Mouse (Mus musculus) embryonic fibroblast, embryonic 13.5 days (primary cell): ENCODE measurements around the gene Abcd4. TPM values are rescaled to one million over a fixed set of nuclear protein-coding genes. Genes with fewer than 3 reads are reported as not detected.

Experiments used
- H3K27ac ChIP-seq: 2 replicates; pipeline ENCODE4 v1.5.1; 2012; ENCODE audit warnings: low read length, control low read depth, inconsistent platforms; ENCODE audit not compliant: insufficient read depth
- H3K4me1 ChIP-seq: 2 replicates; pipeline ENCODE4 v1.6.1; 2011; ENCODE audit warnings: low read length; ENCODE audit not compliant: control insufficient read depth, insufficient read depth
- H3K4me3 ChIP-seq: 2 replicates; pipeline ENCODE4 v1.5.1; 2011; ENCODE audit warnings: mild to moderate bottlenecking, control low read depth, low read length; ENCODE audit not compliant: insufficient read depth
- CTCF ChIP-seq: IDR thresholded peaks from 2 replicates; pipeline ENCODE4 v1.5.1; 2011; ENCODE audit warnings: mild to moderate bottlenecking, control low read depth, low read length, moderate library complexity, borderline replicate concordance; ENCODE audit not compliant: insufficient read depth
- POLR2A ChIP-seq: IDR thresholded peaks from 2 replicates; pipeline ENCODE4 v1.6.1; 2011; ENCODE audit warnings: low read depth, mild to moderate bottlenecking, control low read depth, low read length, moderate library complexity
- polyA plus RNA-seq: library from polyadenylated mRNA; stranded (reverse); fragments of >200 nt; gene quantifications from 2 replicates; pipeline ENCODE4 v1.2.4, GENCODE M21; 2011; ENCODE audit warnings: low read depth; ENCODE audit not compliant: missing spikeins, insufficient read length

Abcd4 gene
- polyA plus RNA-seq, 1 experiment, result 14.7 TPM

DNA sequence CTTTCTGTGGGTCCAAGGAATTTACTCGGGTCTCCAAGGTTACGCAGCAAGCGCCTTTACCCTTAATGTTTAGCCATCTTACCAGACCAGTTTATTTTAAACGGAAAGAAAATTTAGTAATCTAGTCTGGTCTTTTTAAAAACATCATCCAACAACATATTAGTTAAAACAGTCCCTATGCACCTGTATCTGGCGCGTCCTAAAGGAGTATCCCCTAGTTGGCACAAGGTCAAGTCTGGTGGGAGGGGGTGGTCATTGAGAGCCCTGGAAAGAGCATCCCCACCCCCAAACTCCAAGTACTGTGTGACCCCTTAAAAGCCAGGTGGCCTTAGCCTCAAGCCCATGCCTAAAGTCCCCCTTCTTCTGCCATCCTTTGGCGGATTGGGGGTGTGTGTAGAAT is 44.1 kb downstream of the Abcd4 start:
- no peak overlapping the region for H3K4me3 ChIP-seq
- TF ChIP-seq CTCF, result no peak
- TF ChIP-seq POLR2A, result no peak
- H3K4me1 ChIP-seq, result no peaks in the 10 kb centered on the region
- H3K27ac ChIP-seq, result no peak overlapping the region

- TF ChIP-seq POLR2A (no peak), CTCF (no peak)
- no peak overlapping the region for H3K27ac ChIP-seq
- H3K4me1 ChIP-seq, result no peaks in the 10 kb centered on the region
- H3K4me3 ChIP-seq, result no peak overlapping the region
These were observed 44.9 kb downstream of the Abcd4 start for GRCm38 (mm10) chr12:84572341-84572720.

- Histone ChIP-seq H3K4me1 (no peaks in the 10 kb centered on the region), H3K27ac (no peak overlapping the region), H3K4me3 (no peak overlapping the region)
- TF ChIP-seq CTCF, result no peak
- TF ChIP-seq POLR2A, result no peak
These were observed 45.5 kb downstream of the Abcd4 start for GRCm38 (mm10) chr12:84571466-84572340.

- Histone ChIP-seq H3K4me3 (no peak overlapping the region), H3K27ac (no peak overlapping the region)
- no peak for TF ChIP-seq POLR2A
- TF ChIP-seq CTCF, result no peak
These were observed 46.4 kb downstream of the Abcd4 start for GRCm38 (mm10) chr12:84570694-84571415.

DNA sequence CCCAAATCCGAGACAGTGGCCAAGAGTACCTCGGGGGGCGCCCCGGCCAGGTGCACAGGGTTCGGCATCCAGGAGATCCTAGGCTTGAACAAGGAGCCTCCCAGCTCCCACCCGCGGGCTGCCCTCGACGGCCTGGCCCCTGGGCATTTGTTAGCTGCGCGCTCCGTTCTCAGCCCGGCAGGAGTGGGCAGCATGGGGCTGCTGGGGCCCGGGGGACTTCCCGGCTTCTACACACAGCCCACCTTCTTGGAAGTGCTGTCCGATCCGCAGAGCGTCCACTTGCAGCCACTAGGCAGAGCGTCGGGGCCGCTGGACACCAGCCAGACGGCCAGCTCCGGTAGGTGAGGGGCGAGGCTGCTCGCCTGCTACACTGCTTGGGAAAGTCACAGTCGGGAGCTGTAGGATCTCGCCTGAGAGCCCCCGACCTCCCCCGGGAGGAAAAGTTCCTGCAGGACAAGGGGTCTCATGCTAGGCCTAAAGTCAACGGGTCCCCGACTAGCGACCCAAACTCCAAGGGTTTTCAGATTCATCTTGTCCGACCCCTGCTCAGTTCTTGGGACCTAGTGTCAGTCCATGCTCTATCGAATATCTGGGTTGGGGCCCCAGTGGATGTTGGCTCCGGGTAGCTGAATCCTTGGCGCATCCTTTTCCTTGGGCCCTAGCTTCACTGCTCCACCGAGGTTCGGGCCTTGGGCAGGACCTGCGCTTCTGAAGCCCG is 47.1 kb downstream of the Abcd4 start:
- H3K4me3 ChIP-seq, result no peak overlapping the region
- no peaks in the 10 kb centered on the region for H3K4me1 ChIP-seq
- no peak for TF ChIP-seq POLR2A
- no peak for TF ChIP-seq CTCF
- H3K27ac ChIP-seq, result no peak overlapping the region

More at GRCm38 (mm10) chr12:84570694-84571415, 46.4 kb downstream of the Abcd4 start:
- no peaks in the 10 kb centered on the region for H3K4me1 ChIP-seq

DNA sequence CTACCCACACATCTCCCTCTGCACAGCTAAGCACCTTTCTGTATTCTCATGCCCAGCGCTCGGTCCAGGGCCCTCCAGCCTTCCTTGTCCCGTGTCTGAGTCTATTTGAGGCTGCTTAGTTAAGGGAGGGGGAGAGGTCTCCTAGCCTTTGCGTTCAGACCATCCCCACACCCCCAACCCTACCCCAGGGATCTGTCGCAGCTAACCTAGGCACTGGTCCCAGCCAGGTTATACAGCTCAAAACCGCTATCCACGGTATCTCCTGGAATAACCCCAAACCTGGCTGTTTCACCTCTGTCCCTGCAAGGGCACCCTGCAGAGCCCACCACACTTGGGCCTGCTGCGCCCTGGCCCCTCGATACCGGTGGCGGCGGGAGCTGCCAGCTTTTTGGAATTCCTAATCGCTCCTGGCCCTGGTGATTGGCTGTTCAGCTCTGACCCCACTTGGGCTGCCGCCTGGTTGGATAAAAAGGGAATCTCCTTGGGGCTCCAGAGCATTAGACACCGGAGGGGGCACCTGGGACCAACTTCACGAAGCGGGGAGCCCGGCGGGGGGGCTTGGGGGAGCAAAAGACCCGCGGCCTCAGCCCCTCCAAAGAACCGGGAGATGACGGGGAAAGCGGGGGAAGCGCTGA is 47.8 kb downstream of the Abcd4 start, which contains the start of gene Vsx2:
Vsx2 (plus strand) TSS at position 427 of the 635 bp plus-strand sequence.
- Histone ChIP-seq H3K27ac (no peak within 1 kb of the TSS), H3K4me1 (no peaks in the 10 kb centered on the region), H3K4me3 (no peak within 1 kb of the TSS)
- TF ChIP-seq CTCF, result no peak
- TF ChIP-seq POLR2A, result no peak

DNA sequence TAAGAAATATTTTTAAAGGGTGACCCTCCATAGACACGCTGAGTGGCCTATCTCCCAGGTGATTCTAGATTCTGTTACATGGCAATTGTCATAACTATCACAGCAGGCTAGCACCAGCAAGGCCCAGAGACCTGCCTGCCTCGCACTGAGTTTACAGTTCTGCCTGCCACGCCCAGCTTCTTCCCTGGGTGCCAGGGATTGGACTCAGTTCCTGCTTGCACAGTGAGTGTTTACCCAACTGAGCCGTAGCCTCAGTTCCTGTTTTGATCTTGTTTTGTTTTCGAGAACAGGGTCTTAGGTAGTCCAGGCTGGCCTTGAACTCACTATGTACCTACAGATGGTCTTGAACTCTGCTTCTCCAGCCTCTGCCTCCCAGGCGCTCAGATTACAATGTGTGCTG is 49.6 kb downstream of the Abcd4 start:
- Histone ChIP-seq H3K27ac (no peak overlapping the region), H3K4me1 (no peaks in the 10 kb centered on the region), H3K4me3 (no peak overlapping the region)
- TF ChIP-seq CTCF (no peak), POLR2A (no peak)

- Histone ChIP-seq H3K4me1 (no peaks in the 10 kb centered on the region), H3K27ac (no peak overlapping the region), H3K4me3 (no peak overlapping the region)
- TF ChIP-seq CTCF, result no peak
- TF ChIP-seq POLR2A, result no peak
These were observed 54.7 kb downstream of the Abcd4 start for GRCm38 (mm10) chr12:84562558-84562957.

DNA sequence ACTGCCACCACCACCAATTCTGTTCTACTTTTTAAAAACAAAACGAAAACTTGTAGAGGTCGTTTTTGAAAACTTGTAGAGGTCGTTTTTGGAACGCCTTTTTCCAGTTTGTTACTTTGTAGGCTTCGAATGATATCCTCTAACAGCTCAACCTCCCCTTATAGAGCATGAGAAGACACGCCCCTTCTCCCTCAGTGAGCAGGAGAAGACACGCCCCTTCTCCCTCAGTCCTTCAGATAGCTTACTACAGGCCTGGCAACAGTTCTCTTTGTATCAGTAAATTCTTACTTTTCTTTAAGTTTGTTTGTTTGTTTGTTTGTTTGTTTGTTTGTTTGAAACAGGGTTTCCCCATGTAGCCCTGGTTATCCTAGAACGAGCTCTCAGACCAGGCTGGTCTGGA is 62.0 kb downstream of the Abcd4 start:
- Histone ChIP-seq H3K4me1 (no peaks in the 10 kb centered on the region), H3K4me3 (no peak overlapping the region), H3K27ac (no peak overlapping the region)
- no peak for TF ChIP-seq CTCF
- no peak for TF ChIP-seq POLR2A

Other genes with a start within 250 kb of the Abcd4 start
- 13.7 and 14.6 TPM in 2 replicates for gene Entpd5, start 208.4 kb downstream of the Abcd4 start, polyA plus RNA-seq
- 0.22 and 0.95 TPM in 2 replicates for gene Bbof1, start 208.3 kb downstream of the Abcd4 start, polyA plus RNA-seq
- 14.8 and 15.8 TPM in 2 replicates for gene Rnf113a2, start 200.2 kb downstream of the Abcd4 start, polyA plus RNA-seq
- 14.2 and 19.1 TPM in 2 replicates for gene Aldh6a1, start 166.4 kb downstream of the Abcd4 start, polyA plus RNA-seq
- 10.3 and 14.5 TPM in 2 replicates for gene Lin52, start 166.0 kb downstream of the Abcd4 start, polyA plus RNA-seq
- gene Vsx2, start 47.7 kb downstream of the Abcd4 start, polyA plus RNA-seq, result not detected in 2 replicates
- not detected in 2 replicates for gene Vrtn, start 23.6 kb upstream of the Abcd4 start, polyA plus RNA-seq
- gene Syndig1l, start 81.4 kb upstream of the Abcd4 start, polyA plus RNA-seq, result not detected in 2 replicates
- 203 and 205 TPM in 2 replicates for gene Npc2, start 155.7 kb upstream of the Abcd4 start, polyA plus RNA-seq
- gene Isca2, start 155.8 kb upstream of the Abcd4 start, polyA plus RNA-seq, result 44.7 and 50.5 TPM in 2 replicates